Mouse (Mus musculus) liver, embryonic 14.5 days (tissue): Measurements from ENCODE around the gene Wnt11.

Experiments used
- CTCF ChIP-seq: IDR thresholded peaks from 2 replicates; pipeline ENCODE4 v1.5.1; 2016; ENCODE audit warnings: antibody characterized with exemption, low read depth, control low read depth
- EP300 ChIP-seq: IDR thresholded peaks from 2 replicates; pipeline ENCODE4 v1.6.1; 2016; ENCODE audit warnings: antibody characterized with exemption, low read depth

GRCm38 (mm10) chr7:98822881-98823280, 12.0 kb upstream of the Wnt11 start:
- TF ChIP-seq EP300 (no peak), CTCF (no peak)
